Mouse (Mus musculus) embryonic facial prominence, embryonic 14.5 days (tissue): ENCODE measurements around the gene Gm20479. TPM values are rescaled to one million over a fixed set of nuclear protein-coding genes. Genes with fewer than 3 reads are reported as not detected.

Source experiments
- ATAC-seq: fragments of 200-750 bp; cut with Nextera tagmentation; 2 replicates; pipeline ENCODE4 v1.8.0; 2017; ENCODE audit warnings: low read depth, moderate number of reproducible peaks, moderate TSS enrichment
- DNase-seq: peaks from one replicate; pipeline ENCODE4 v3.0.0-alpha.2; 2015; ENCODE audit warnings: low spot score
- H3K27ac ChIP-seq: fragments of 300-500 bp; sonication (generic); replicated peaks from 2 replicates; pipeline ENCODE4 v1.5.1; 2014; ENCODE audit warnings: low read depth, mild to moderate bottlenecking, low read length, moderate library complexity
- H3K27me3 ChIP-seq: fragments of 300-500 bp; sonication (generic); replicated peaks from 2 replicates; pipeline ENCODE4 v1.6.1; 2014; ENCODE audit warnings: low read length; ENCODE audit not compliant: control insufficient read depth, insufficient read depth
- H3K36me3 ChIP-seq: fragments of 300-500 bp; sonication (generic); 2 replicates; pipeline ENCODE4 v1.6.1; 2014; ENCODE audit warnings: low read length, mixed read lengths; ENCODE audit not compliant: control insufficient read depth, insufficient read depth
- H3K4me1 ChIP-seq: fragments of 300-500 bp; sonication (generic); 2 replicates; pipeline ENCODE4 v1.6.1; 2014; ENCODE audit warnings: antibody characterized with exemption, low read length; ENCODE audit not compliant: control insufficient read depth, insufficient read depth
- H3K4me2 ChIP-seq: fragments of 300-500 bp; sonication (generic); 2 replicates; pipeline ENCODE4 v1.6.1; 2014; ENCODE audit warnings: low read depth, mild to moderate bottlenecking, low read length, moderate library complexity, mixed read lengths
- H3K4me3 ChIP-seq: fragments of 300-500 bp; sonication (generic); 2 replicates; pipeline ENCODE4 v1.5.1; 2014; ENCODE audit warnings: low read depth, mild to moderate bottlenecking, low read length
- H3K9ac ChIP-seq: fragments of 300-500 bp; sonication (generic); 2 replicates; pipeline ENCODE4 v1.6.1; 2014; ENCODE audit warnings: low read depth, mild to moderate bottlenecking, low read length, moderate library complexity, mixed read lengths
- H3K9me3 ChIP-seq: fragments of 300-500 bp; sonication (generic); 2 replicates; pipeline ENCODE4 v1.6.1; 2016; ENCODE audit warnings: low read length; ENCODE audit not compliant: control insufficient read depth
- WGBS: fragments of 180-500 bp; shearing (Covaris S2); extraction: QIAGEN DNeasy Blood & Tissue Kit; methylation state at CpG from one replicate; pipeline ENCODE4 v1.1.7; 2014; 5-methylcytosine and 5-hydroxymethylcytosine counted together
- polyA plus RNA-seq: library from polyadenylated mRNA; unstranded; fragments of >200 nt; fragmentation: Nextera tagmentation; extraction: Ambion mirVana; gene quantifications from 2 replicates; pipeline ENCODE4 v1.2.1, GENCODE M21; 2014

Gm20479 gene
- polyA plus RNA-seq, 1 experiment from 2014 or later: not detected

DNA sequence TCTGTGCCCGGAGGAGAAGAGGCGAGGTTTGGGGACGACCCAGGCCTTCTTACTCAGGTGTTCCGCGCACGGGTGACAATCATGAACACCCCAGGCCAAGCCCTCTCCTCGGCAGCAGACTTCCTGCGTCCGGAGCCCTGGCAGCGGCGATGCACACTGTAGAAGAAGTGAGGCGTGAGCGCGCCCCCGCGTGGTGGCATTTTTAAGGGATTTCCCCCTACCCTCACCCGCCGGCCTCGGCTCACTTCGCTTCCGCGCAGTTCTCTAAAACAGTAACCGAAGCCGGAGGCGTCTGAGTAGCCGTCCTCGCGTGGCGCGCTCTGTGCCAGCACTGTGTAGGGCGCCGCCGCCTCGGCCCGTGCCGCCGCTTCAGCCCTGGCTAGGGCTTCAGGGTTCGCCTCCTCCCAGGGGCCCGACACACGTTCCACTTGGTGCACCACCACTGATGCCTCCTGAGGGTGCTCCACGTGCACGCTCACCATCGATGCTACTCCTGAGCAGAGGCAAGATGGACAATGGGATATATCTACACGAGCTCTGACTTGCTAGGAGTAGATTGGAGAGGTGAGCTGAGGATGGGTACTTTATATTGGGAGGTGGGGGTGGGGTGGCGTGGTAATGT is 27.8 kb downstream of the Gm20479 start:
- Histone ChIP-seq H3K4me3 (peak overlapping the region; percentile 60), H3K36me3 (peaks cover 11% of the 10 kb centered on the region), H3K4me1 (peaks cover 42% of the 10 kb centered on the region), H3K9ac (no peak overlapping the region; the same call in 1 of the 2 replicates), H3K9me3 (no peaks in the 10 kb centered on the region), H3K27me3 (peaks cover 80% of the 10 kb centered on the region), H3K4me2 (peak overlapping the region; percentile 99), H3K27ac (no peak overlapping the region)
- DNase-seq (peak; percentile 88), ATAC-seq (peak; percentile 24; the same call in 1 of the 2 replicates)
- 9% methylated on average over 29 of the region's 45 CpGs for WGBS

- Histone ChIP-seq H3K36me3 (peaks cover 13% of the 10 kb centered on the region), H3K9ac (no peak overlapping the region), H3K4me1 (peaks cover 34% of the 10 kb centered on the region), H3K4me2 (no peak overlapping the region), H3K4me3 (no peak overlapping the region), H3K9me3 (no peaks in the 10 kb centered on the region), H3K27me3 (peaks cover 74% of the 10 kb centered on the region), H3K27ac (no peak overlapping the region)
- ATAC-seq (no peak), DNase-seq (no peak)
- WGBS: 38% methylated on average over 16 of the region's 16 CpGs
These were observed 28.6 kb downstream of the Gm20479 start for GRCm38 (mm10) chr7:27328648-27329047.

- no peak overlapping the region for H3K4me2 ChIP-seq
- ATAC-seq: no peak
- no peak for DNase-seq
- peaks cover 33% of the 10 kb centered on the region for H3K4me1 ChIP-seq
- 82% methylated on average over 11 of the region's 11 CpGs for WGBS
- no peak overlapping the region for H3K27ac ChIP-seq
- no peak overlapping the region for H3K9ac ChIP-seq
- H3K9me3 ChIP-seq: no peaks in the 10 kb centered on the region
- H3K27me3 ChIP-seq: peaks cover 72% of the 10 kb centered on the region
- no peak overlapping the region for H3K4me3 ChIP-seq
- H3K36me3 ChIP-seq: peaks cover 17% of the 10 kb centered on the region
These were observed 29.1 kb downstream of the Gm20479 start for GRCm38 (mm10) chr7:27328161-27328560.

GRCm38 (mm10) chr7:27327500-27327899 is 29.7 kb downstream of the Gm20479 start:
- H3K4me2 ChIP-seq: no peak overlapping the region
- no peak for ATAC-seq
- WGBS: 96% methylated on average over 8 of the region's 8 CpGs
- H3K36me3 ChIP-seq: peaks cover 23% of the 10 kb centered on the region
- no peaks in the 10 kb centered on the region for H3K9me3 ChIP-seq
- no peak for DNase-seq
- H3K27ac ChIP-seq: no peak overlapping the region
- no peak overlapping the region for H3K9ac ChIP-seq
- H3K27me3 ChIP-seq: peaks cover 65% of the 10 kb centered on the region
- H3K4me1 ChIP-seq: peaks cover 30% of the 10 kb centered on the region
- H3K4me3 ChIP-seq: no peak overlapping the region

GRCm38 (mm10) chr7:27326101-27326880 is 30.9 kb downstream of the Gm20479 start:
- Histone ChIP-seq H3K27ac (no peak overlapping the region), H3K4me1 (peaks cover 21% of the 10 kb centered on the region; the same call in 1 of the 2 replicates), H3K36me3 (peaks cover 23% of the 10 kb centered on the region), H3K9me3 (no peaks in the 10 kb centered on the region), H3K9ac (peak overlapping the region; percentile 19; the same call in 1 of the 2 replicates), H3K4me3 (peak overlapping the region; percentile 31), H3K4me2 (peak overlapping the region; percentile 49), H3K27me3 (peaks cover 57% of the 10 kb centered on the region)
- WGBS: 42% methylated on average over 31 of the region's 34 CpGs
- DNase-seq: no peak
- no peak for ATAC-seq

- peak overlapping the region; percentile 52 for H3K9ac ChIP-seq
- no peaks in the 10 kb centered on the region for H3K9me3 ChIP-seq
- peak overlapping the region; percentile 31 for H3K4me3 ChIP-seq
- peaks cover 23% of the 10 kb centered on the region for H3K36me3 ChIP-seq
- peak overlapping the region; percentile 49 for H3K4me2 ChIP-seq
- H3K27me3 ChIP-seq: peaks cover 53% of the 10 kb centered on the region
- ATAC-seq: no peak
- no peak overlapping the region for H3K27ac ChIP-seq
- peak; percentile 58 for DNase-seq
- WGBS: 3% methylated on average over 24 of the region's 24 CpGs
- peaks cover 19% of the 10 kb centered on the region; the same call in 1 of the 2 replicates for H3K4me1 ChIP-seq
These were observed 31.5 kb downstream of the Gm20479 start for GRCm38 (mm10) chr7:27325697-27326096.

- Histone ChIP-seq H3K27ac (no peak overlapping the region), H3K9me3 (no peaks in the 10 kb centered on the region), H3K27me3 (peaks cover 46% of the 10 kb centered on the region), H3K36me3 (peaks cover 23% of the 10 kb centered on the region), H3K4me3 (no peak overlapping the region), H3K9ac (no peak overlapping the region), H3K4me2 (no peak overlapping the region), H3K4me1 (peaks cover 13% of the 10 kb centered on the region; the same call in 1 of the 2 replicates)
- DNase-seq: no peak
- WGBS: 57% methylated on average over 17 of the region's 20 CpGs
- ATAC-seq: no peak
These were observed 32.3 kb downstream of the Gm20479 start for GRCm38 (mm10) chr7:27324928-27325327.

DNA sequence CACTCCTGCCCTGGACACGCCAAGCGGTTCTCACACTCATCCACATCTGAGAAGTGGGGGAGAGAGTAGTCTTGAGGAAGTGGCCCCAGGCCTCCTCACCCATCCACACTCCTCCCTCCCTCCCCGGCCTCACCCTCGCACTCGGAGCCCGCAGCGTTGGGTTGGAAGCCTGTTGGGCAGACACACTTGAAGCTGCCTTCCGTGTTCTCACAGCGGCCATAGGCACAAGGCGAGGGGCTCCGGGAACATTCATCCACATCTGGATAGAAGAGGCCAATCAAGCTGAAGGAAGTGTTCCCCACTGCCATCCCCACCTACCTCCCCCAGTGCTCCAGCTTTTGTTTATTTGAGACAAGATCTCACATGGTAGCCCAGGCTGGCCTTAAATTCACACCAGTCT is 33.1 kb downstream of the Gm20479 start:
- no peak overlapping the region for H3K9ac ChIP-seq
- no peak overlapping the region for H3K4me3 ChIP-seq
- H3K9me3 ChIP-seq: no peaks in the 10 kb centered on the region
- WGBS: 98% methylated on average over 11 of the region's 11 CpGs
- ATAC-seq: no peak
- no peak for DNase-seq
- peaks cover 9% of the 10 kb centered on the region; the same call in 1 of the 2 replicates for H3K4me1 ChIP-seq
- H3K27ac ChIP-seq: no peak overlapping the region
- H3K36me3 ChIP-seq: peaks cover 28% of the 10 kb centered on the region
- H3K4me2 ChIP-seq: no peak overlapping the region
- H3K27me3 ChIP-seq: peaks cover 39% of the 10 kb centered on the region
